Mouse (Mus musculus) embryo, embryonic 9.5 days (tissue): ENCODE measurements around the gene Nexn.

Source experiments
- DNase-seq: peaks from one replicate; pipeline ENCODE4 v3.0.0-alpha.2; 2017; ENCODE audit errors: extremely low spot score

Nexn gene

GRCm38 (mm10) chr3:152278431-152278830, 12.3 kb upstream of the Nexn start:
- no peak for DNase-seq

GRCm38 (mm10) chr3:152277912-152278311, 11.8 kb upstream of the Nexn start:
- no peak for DNase-seq

DNA sequence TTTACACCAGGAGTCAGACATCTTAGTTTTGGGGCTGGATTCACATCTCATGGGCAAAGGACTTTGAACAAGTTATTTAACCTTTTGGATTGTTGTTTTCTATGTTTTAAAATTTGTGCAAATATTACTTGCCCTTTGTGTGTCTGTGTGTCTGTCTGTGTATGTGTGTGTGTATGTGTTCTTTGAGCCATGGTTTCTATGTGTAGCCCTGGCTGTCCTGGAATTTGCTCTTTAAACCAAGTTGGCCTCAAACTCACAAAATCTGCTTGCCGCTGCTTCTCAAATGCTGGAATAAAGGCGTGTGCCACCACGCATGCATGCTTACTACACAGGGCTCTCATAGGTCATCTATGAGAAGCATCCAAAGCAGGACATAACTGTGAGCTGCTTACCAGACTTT, 10.8 kb upstream of the Nexn start:
- DNase-seq: no peak

DNA sequence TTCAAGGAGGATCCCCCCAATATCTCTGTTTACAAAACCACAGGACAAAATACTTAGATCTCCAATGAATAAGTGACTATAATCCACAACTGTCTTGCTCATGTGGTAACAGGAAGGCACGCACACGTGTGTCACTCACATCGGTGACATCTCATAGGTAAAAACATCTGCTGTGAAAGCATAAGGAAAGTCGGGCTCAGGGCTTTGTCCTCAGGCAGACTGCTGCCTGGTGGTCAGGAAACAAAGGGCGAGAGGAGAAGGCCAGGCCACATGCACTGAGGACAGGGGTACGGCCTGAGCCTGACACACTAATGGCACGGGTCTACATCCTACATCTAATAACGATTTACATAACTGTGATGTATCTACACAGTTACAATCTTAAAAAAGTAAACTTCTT, 8.9 kb upstream of the Nexn start:
- no peak for DNase-seq

- DNase-seq: no peak
Measured at GRCm38 (mm10) chr3:152272974-152273685, 7.0 kb upstream of the Nexn start.

DNA sequence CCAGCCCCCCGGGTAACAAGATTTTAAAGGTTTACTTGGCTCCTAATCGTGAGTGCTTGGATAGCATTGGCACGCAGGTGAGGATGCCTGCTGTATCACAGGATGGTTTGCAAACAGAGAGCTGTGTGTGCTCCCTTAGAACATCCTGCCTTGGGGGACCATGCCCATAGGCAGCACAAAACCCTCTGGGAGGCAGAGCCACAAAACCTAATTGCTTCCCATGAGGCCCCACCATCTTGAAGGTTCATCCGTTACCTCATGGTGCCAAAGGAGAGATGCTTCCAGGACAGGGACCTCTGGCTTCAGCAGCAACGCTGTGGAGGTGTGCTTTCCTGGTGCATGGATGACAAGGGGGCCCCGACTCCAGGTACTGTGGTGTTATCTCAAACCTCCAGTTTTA, 5.7 kb upstream of the Nexn start:
- DNase-seq: no peak

- DNase-seq: no peak
Measured at GRCm38 (mm10) chr3:152271071-152271710, 5.0 kb upstream of the Nexn start.

- no peak for DNase-seq
Measured at GRCm38 (mm10) chr3:152268099-152268498, 1.9 kb upstream of the Nexn start.

- peak; percentile 77 for DNase-seq
Measured at GRCm38 (mm10) chr3:152265351-152266035, 657 bp downstream of the Nexn start.

- no peak for DNase-seq
Measured at GRCm38 (mm10) chr3:152264830-152265229, 1.3 kb downstream of the Nexn start.

DNA sequence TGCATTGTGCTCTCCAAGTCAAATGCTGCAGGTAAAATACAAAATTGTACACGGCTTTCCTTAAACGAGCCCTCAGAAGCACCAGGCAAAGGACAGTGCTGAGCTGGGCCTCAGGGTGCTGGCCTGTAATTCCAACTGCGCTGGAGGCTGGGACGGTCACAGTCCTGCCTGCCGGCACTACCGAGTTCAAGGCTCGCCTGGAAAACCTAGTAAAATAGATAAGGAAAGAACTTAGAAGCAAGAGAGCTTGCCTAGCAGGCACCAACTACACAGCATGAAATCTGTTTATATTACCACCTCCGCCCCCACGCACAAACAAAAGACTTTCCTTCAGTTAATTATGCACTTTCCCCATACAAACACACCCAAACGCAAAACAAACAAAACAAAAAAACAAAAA, 1.8 kb downstream of the Nexn start:
- no peak for DNase-seq

- DNase-seq: no peak
Measured at GRCm38 (mm10) chr3:152261948-152262347, 4.2 kb downstream of the Nexn start.

- no peak for DNase-seq
Measured at GRCm38 (mm10) chr3:152261436-152261835, 4.7 kb downstream of the Nexn start.

GRCm38 (mm10) chr3:152260362-152260761, 5.8 kb downstream of the Nexn start:
- no peak for DNase-seq

- DNase-seq: peak; percentile 81
Measured at GRCm38 (mm10) chr3:152259409-152259808, 6.7 kb downstream of the Nexn start.

DNA sequence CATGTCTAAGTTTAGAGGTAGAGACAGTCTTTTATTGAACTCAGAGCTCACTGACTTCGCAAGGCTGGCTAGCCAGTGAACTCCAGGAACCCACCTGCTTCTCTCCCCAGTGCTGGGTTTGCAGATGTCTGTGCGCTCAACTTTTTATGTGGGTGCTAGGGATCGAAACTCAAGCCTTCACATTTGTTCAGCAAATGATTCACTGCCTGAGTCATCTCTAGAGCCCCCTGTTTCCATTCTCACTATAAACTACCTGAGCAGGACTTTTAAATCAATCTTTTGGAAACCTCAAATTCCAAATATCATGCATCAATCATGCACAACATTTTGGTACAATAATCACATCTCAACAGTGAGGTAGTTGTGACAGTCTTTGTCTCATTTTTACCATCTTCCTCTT, 8.6 kb downstream of the Nexn start:
- no peak for DNase-seq

GRCm38 (mm10) chr3:152250487-152250886, 15.7 kb downstream of the Nexn start:
- no peak for DNase-seq

DNA sequence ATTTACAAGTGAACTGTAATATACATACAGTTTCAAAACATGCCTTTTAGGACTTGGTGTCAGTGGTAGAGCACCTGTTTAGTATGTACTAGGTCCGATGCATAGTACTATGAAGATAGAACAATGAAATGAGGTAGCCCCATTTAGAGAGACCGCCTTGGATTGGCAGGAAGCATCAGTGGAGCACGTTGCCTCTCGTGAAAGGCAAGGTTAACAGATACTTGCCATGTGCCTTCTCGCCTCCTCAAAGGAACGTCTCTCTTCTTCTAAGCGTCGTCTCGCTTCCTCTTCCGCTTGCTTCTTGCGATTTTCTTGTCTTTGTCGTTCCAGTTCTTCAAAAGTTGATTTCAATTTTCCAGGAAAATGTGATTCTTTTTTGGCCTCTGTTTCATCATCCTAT, 18.4 kb downstream of the Nexn start:
- no peak for DNase-seq

- DNase-seq: no peak
Measured at GRCm38 (mm10) chr3:152245273-152245910, 20.8 kb downstream of the Nexn start.

- DNase-seq: no peak
Measured at GRCm38 (mm10) chr3:152243304-152243703, 22.8 kb downstream of the Nexn start.

- no peak for DNase-seq
Measured at GRCm38 (mm10) chr3:152241098-152241497, 25.1 kb downstream of the Nexn start.

DNA sequence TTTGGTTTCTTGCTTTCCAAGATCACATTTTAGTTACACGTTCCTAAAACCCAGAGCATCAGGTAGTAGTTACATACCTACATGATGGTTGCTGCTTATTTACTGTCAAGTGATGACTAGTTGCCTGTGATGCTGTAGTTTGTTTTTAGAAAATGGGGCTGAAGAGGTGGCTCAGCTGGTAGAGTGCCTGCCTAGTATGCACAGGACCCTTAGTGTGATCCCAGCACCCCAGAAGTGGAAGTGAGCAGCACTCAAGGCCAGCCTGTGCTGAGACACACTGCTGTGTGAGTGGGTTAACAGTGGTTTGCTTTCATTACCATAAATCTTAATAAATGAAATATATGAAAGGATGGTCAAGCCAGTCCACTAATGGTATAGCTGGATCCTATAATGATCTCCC, 26.6 kb downstream of the Nexn start:
- DNase-seq: no peak

- DNase-seq: no peak
Measured at GRCm38 (mm10) chr3:152238836-152239235, 27.3 kb downstream of the Nexn start.
